Mouse (Mus musculus): Measurements from ENCODE around the gene Smim14. TPM values are rescaled to one million over a fixed set of nuclear protein-coding genes. Genes with fewer than 3 reads are reported as not detected.

Gene Smim14
- polyA plus RNA-seq, 1 experiment, result 47.3 TPM

DNA sequence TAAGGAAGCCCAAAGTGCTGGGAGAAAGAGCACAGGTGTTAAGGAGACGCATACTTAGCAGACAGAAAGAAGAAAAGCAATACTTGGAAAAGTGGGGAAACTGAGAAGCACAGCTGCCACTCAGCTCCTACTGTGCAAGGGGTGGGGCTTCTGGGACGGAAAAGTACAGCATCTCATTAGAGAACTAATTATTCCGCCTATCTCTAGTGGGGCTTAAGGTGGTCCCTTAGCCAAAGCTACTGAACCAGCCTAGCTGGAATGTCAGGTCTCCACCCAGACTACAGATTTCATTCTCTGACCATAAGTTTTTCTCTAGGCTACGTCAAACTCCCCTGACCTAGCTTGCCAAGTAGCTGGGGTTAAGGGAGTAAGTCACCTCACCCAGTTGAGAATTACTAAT lies 2.5 kb downstream of the Smim14 start:
- TF ChIP-seq EP300 (IDR thresholded peaks at IDR 0.05; ENCODE audit: insufficient read depth, low read depth, low read length) (no peak), POLR2A (IDR thresholded peaks at IDR 0.05; ENCODE audit: insufficient read depth, low read length) (no peak), CTCF (IDR thresholded peaks at IDR 0.05; ENCODE audit: low read depth, low read length) (no peak)

GRCm38 (mm10) chr5:65531283-65531682 lies 5.7 kb downstream of the Smim14 start:
- no peaks in the 10 kb centered on the region for H3K36me3 ChIP-seq (ENCODE audit: control insufficient read depth, insufficient read depth, low read length, poor library complexity, severe bottlenecking)
- no peak overlapping the region for H3K4me3 ChIP-seq (ENCODE audit: low read depth, low read length)
- peaks cover 5% of the 10 kb centered on the region for H3K4me1 ChIP-seq (ENCODE audit: control insufficient read depth, insufficient read depth, low read length)
- H3K27me3 ChIP-seq (ENCODE audit: control insufficient read depth, insufficient read depth, low read length, poor library complexity, severe bottlenecking), result no peaks in the 10 kb centered on the region
- no peak overlapping the region for H3K9ac ChIP-seq (ENCODE audit: low read depth, poor library complexity, severe bottlenecking)
- no peak overlapping the region for H3K27ac ChIP-seq (ENCODE audit: insufficient read depth, low read length)
- TF ChIP-seq POLR2A (IDR thresholded peaks at IDR 0.05; ENCODE audit: insufficient read depth, low read length) (no peak), CTCF (IDR thresholded peaks at IDR 0.05; ENCODE audit: low read depth, low read length) (no peak), EP300 (IDR thresholded peaks at IDR 0.05; ENCODE audit: insufficient read depth, low read depth, low read length) (no peak)
- H3K9me3 ChIP-seq (replicated peaks; ENCODE audit: control insufficient read depth, insufficient read depth, low read length, poor library complexity, severe bottlenecking), result no peaks in the 10 kb centered on the region

More for the DNA sequence above, 2.5 kb downstream of the Smim14 start:
- Histone ChIP-seq H3K27ac (ENCODE audit: insufficient read depth, low read length) (peak overlapping the region; percentile 94), H3K9me3 (replicated peaks; ENCODE audit: control insufficient read depth, insufficient read depth, low read length, poor library complexity, severe bottlenecking) (no peaks in the 10 kb centered on the region), H3K4me3 (ENCODE audit: low read depth, low read length) (no peak overlapping the region), H3K9ac (ENCODE audit: low read depth, poor library complexity, severe bottlenecking) (peak overlapping the region; percentile 39; the same call in 1 of the 2 replicates), H3K27me3 (ENCODE audit: control insufficient read depth, insufficient read depth, low read length, poor library complexity, severe bottlenecking) (no peaks in the 10 kb centered on the region), H3K4me1 (ENCODE audit: control insufficient read depth, insufficient read depth, low read length) (no peaks in the 10 kb centered on the region), H3K36me3 (ENCODE audit: control insufficient read depth, insufficient read depth, low read length, poor library complexity, severe bottlenecking) (no peaks in the 10 kb centered on the region; the same call in none of the 2 replicates)

DNA sequence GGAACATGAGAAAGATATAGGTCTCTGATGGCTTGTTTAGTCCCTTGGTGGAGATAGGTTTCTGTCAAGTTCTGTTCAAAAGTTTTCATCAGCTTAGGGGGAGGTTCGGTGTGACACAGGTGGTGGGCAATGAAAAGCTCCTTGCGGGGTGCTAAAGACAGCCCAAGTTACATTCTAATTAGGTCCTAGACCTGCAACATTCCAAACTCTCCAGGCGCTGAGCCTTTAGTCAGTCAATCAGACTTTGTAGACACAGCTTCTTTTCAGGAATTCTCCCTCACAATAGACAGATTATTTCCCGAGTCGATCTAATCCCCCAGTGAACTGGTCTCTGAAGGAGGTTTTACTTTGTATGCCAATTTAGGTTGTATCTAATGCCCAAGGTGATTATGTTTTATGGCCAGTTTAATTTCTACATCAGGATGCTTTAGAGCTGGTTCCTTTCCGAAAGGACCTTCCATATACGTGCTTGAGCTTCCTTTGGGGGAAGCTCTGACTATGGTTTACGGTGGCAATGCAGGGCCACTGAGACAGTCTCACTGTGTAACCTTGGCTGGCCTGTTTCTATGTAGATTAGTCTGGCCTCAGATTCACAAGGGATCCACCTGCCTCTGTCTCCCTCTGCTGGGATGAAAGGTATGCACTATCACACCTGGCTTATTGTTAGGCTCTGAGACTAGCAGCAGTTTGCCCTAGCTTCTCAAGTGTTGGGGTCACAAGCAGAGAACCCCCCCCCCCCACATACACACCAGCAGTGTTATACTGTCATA lies 11.1 kb downstream of the Smim14 start:
- no peaks in the 10 kb centered on the region for H3K9me3 ChIP-seq (replicated peaks; ENCODE audit: control insufficient read depth, insufficient read depth, low read length, poor library complexity, severe bottlenecking)
- no peak overlapping the region for H3K4me3 ChIP-seq (ENCODE audit: low read depth, low read length)
- H3K4me1 ChIP-seq (ENCODE audit: control insufficient read depth, insufficient read depth, low read length), result peaks cover 5% of the 10 kb centered on the region
- TF ChIP-seq EP300 (IDR thresholded peaks at IDR 0.05; ENCODE audit: insufficient read depth, low read depth, low read length) (peak; percentile 76), CTCF (IDR thresholded peaks at IDR 0.05; ENCODE audit: low read depth, low read length) (peak; percentile 57), POLR2A (IDR thresholded peaks at IDR 0.05; ENCODE audit: insufficient read depth, low read length) (no peak)
- H3K27ac ChIP-seq (ENCODE audit: insufficient read depth, low read length), result peak overlapping the region; percentile 96
- H3K9ac ChIP-seq (ENCODE audit: low read depth, poor library complexity, severe bottlenecking), result no peak overlapping the region; the same call in 1 of the 2 replicates
- H3K27me3 ChIP-seq (ENCODE audit: control insufficient read depth, insufficient read depth, low read length, poor library complexity, severe bottlenecking), result no peaks in the 10 kb centered on the region
- H3K36me3 ChIP-seq (ENCODE audit: control insufficient read depth, insufficient read depth, low read length, poor library complexity, severe bottlenecking), result no peaks in the 10 kb centered on the region

GRCm38 (mm10) chr5:65524831-65525230 lies 12.2 kb downstream of the Smim14 start:
- Histone ChIP-seq H3K9ac (ENCODE audit: low read depth, poor library complexity, severe bottlenecking) (no peak overlapping the region), H3K36me3 (ENCODE audit: control insufficient read depth, insufficient read depth, low read length, poor library complexity, severe bottlenecking) (no peaks in the 10 kb centered on the region), H3K27me3 (ENCODE audit: control insufficient read depth, insufficient read depth, low read length, poor library complexity, severe bottlenecking) (no peaks in the 10 kb centered on the region), H3K9me3 (replicated peaks; ENCODE audit: control insufficient read depth, insufficient read depth, low read length, poor library complexity, severe bottlenecking) (no peaks in the 10 kb centered on the region), H3K27ac (ENCODE audit: insufficient read depth, low read length) (peak overlapping the region; percentile 96), H3K4me1 (ENCODE audit: control insufficient read depth, insufficient read depth, low read length) (peaks cover 5% of the 10 kb centered on the region), H3K4me3 (ENCODE audit: low read depth, low read length) (no peak overlapping the region)
- no peak for TF ChIP-seq POLR2A (IDR thresholded peaks at IDR 0.05; ENCODE audit: insufficient read depth, low read length)
- TF ChIP-seq CTCF (IDR thresholded peaks at IDR 0.05; ENCODE audit: low read depth, low read length), result no peak
- TF ChIP-seq EP300 (IDR thresholded peaks at IDR 0.05; ENCODE audit: insufficient read depth, low read depth, low read length), result no peak

DNA sequence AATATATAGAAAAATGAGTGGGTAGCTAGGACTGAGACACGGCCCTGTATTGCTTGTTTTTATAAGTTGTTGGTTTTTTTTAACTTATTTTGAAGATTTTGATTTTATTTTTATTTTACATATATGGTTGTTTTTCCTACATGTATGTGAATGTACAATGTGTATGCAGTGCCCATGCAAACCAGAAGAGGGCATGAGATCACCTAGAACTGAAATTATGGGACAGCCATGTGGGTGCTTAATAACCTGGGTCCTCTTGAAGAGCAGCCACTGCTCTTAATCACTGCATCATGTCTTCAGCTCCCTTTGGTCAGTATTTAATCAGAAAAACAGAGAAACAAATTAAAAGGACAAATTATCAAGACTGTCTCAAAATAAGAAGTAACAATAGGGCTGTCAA lies 15.2 kb downstream of the Smim14 start:
- Histone ChIP-seq H3K9ac (ENCODE audit: low read depth, poor library complexity, severe bottlenecking) (no peak overlapping the region), H3K4me3 (ENCODE audit: low read depth, low read length) (no peak overlapping the region), H3K4me1 (ENCODE audit: control insufficient read depth, insufficient read depth, low read length) (peaks cover 2% of the 10 kb centered on the region), H3K36me3 (ENCODE audit: control insufficient read depth, insufficient read depth, low read length, poor library complexity, severe bottlenecking) (no peaks in the 10 kb centered on the region), H3K9me3 (replicated peaks; ENCODE audit: control insufficient read depth, insufficient read depth, low read length, poor library complexity, severe bottlenecking) (no peaks in the 10 kb centered on the region), H3K27me3 (ENCODE audit: control insufficient read depth, insufficient read depth, low read length, poor library complexity, severe bottlenecking) (no peaks in the 10 kb centered on the region), H3K27ac (ENCODE audit: insufficient read depth, low read length) (no peak overlapping the region)
- TF ChIP-seq POLR2A (IDR thresholded peaks at IDR 0.05; ENCODE audit: insufficient read depth, low read length) (no peak), EP300 (IDR thresholded peaks at IDR 0.05; ENCODE audit: insufficient read depth, low read depth, low read length) (no peak), CTCF (IDR thresholded peaks at IDR 0.05; ENCODE audit: low read depth, low read length) (no peak)

GRCm38 (mm10) chr5:65514635-65515278 lies 22.2 kb downstream of the Smim14 start:
- H3K27me3 ChIP-seq (ENCODE audit: control insufficient read depth, insufficient read depth, low read length, poor library complexity, severe bottlenecking), result no peaks in the 10 kb centered on the region
- H3K27ac ChIP-seq (ENCODE audit: insufficient read depth, low read length), result no peak overlapping the region

More at GRCm38 (mm10) chr5:65514635-65515278, 22.2 kb downstream of the Smim14 start:
- no peak overlapping the region for H3K4me3 ChIP-seq (ENCODE audit: low read depth, low read length)
- H3K4me1 ChIP-seq (ENCODE audit: control insufficient read depth, insufficient read depth, low read length), result no peaks in the 10 kb centered on the region
- H3K36me3 ChIP-seq (ENCODE audit: control insufficient read depth, insufficient read depth, low read length, poor library complexity, severe bottlenecking), result no peaks in the 10 kb centered on the region
- H3K9me3 ChIP-seq (replicated peaks; ENCODE audit: control insufficient read depth, insufficient read depth, low read length, poor library complexity, severe bottlenecking), result no peaks in the 10 kb centered on the region
- TF ChIP-seq EP300 (IDR thresholded peaks at IDR 0.05; ENCODE audit: insufficient read depth, low read depth, low read length), result no peak
- no peak for TF ChIP-seq POLR2A (IDR thresholded peaks at IDR 0.05; ENCODE audit: insufficient read depth, low read length)
- TF ChIP-seq CTCF (IDR thresholded peaks at IDR 0.05; ENCODE audit: low read depth, low read length), result no peak
- no peak overlapping the region for H3K9ac ChIP-seq (ENCODE audit: low read depth, poor library complexity, severe bottlenecking)
